Mouse (Mus musculus) MEL (cell line): Measurements from ENCODE around the gene Prps1l1. TPM values are rescaled to one million over a fixed set of nuclear protein-coding genes. Genes with fewer than 3 reads are reported as not detected.

ENCODE experiments used
- DNase-seq: peaks from one replicate; pipeline ENCODE4 v3.0.0; 2011; ENCODE audit warnings: low read depth, low spot score
- H3K27ac ChIP-seq: 2 replicates; pipeline ENCODE4 v1.5.1; 2012; ENCODE audit warnings: low read depth, mild to moderate bottlenecking, control low read depth, low read length, moderate library complexity; ENCODE audit not compliant: control insufficient read depth
- H3K27me3 ChIP-seq, 2 experiments: fragments of 150-350 bp in 1 of 2; sonication (generic) in 1 of 2; 2 replicates each; pipeline ENCODE4 v1.6.1; 2012; ENCODE audit warnings: low read length in 2 of 2, mild to moderate bottlenecking in 2 of 2, improper control_type of control experiment in 1 of 2, moderate library complexity in 1 of 2; ENCODE audit not compliant: insufficient read depth in 2 of 2, control insufficient read depth in 1 of 2
- H3K36me3 ChIP-seq, 2 experiments: 2 replicates each; pipeline ENCODE4 v1.6.1; 2012 to 2014; ENCODE audit warnings: low read length in 2 of 2, improper control_type of control experiment in 1 of 2, inconsistent platforms in 1 of 2, mild to moderate bottlenecking in 1 of 2; ENCODE audit not compliant: insufficient read depth in 2 of 2, control insufficient read depth in 1 of 2
- H3K4me1 ChIP-seq, 2 experiments: fragments of 150-350 bp in 1 of 2; sonication (generic) in 1 of 2; 2 replicates each; pipeline ENCODE4 v1.6.1; 2012; ENCODE audit warnings: low read length in 2 of 2, improper control_type of control experiment in 1 of 2, mild to moderate bottlenecking in 1 of 2; ENCODE audit not compliant: insufficient read depth in 2 of 2, control insufficient read depth in 1 of 2
- H3K4me3 ChIP-seq, 2 experiments: fragments of 150-350 bp in 1 of 2; sonication (generic) in 1 of 2; 2 replicates each; pipeline ENCODE4 v1.5.1; 2012; ENCODE audit warnings: low read depth in 2 of 2, low read length in 2 of 2, mild to moderate bottlenecking in 2 of 2, moderate library complexity in 2 of 2, control low read depth in 1 of 2, improper control_type of control experiment in 1 of 2; ENCODE audit not compliant: control insufficient read depth in 1 of 2, insufficient read depth in 1 of 2
- H3K79me2 ChIP-seq: 2 replicates; pipeline ENCODE4 v1.6.1; 2012; ENCODE audit warnings: mild to moderate bottlenecking, low read length, moderate library complexity; ENCODE audit not compliant: control insufficient read depth, poor library complexity, insufficient read depth
- H3K9ac ChIP-seq: 2 replicates; pipeline ENCODE4 v1.6.1; 2012; ENCODE audit warnings: low read depth, mild to moderate bottlenecking, control low read depth, low read length, moderate library complexity; ENCODE audit not compliant: control insufficient read depth, poor library complexity, severe bottlenecking
- H3K9me3 ChIP-seq: fragments of 150-350 bp; sonication (generic); replicated peaks from 2 replicates; pipeline ENCODE4 v1.6.1; 2012; ENCODE audit warnings: mild to moderate bottlenecking, low read length, improper control_type of control experiment, moderate library complexity; ENCODE audit not compliant: insufficient read depth
- BHLHE40 ChIP-seq: IDR thresholded peaks from 2 replicates; pipeline ENCODE4 v1.6.1; 2012; ENCODE audit warnings: low read depth, mild to moderate bottlenecking, inconsistent platforms, low read length, improper control_type of control experiment, borderline replicate concordance
- CHD2 ChIP-seq: IDR thresholded peaks from 2 replicates; pipeline ENCODE4 v1.6.1; 2011; ENCODE audit warnings: low read length, improper control_type of control experiment
- CTCF ChIP-seq, 3 experiments: IDR thresholded peaks in 2 of 3; conservative IDR thresholded peaks in 1 of 3; 2 replicates each; pipeline ENCODE4 v1.5.1; 2011 to 2012; ENCODE audit warnings: low read length in 3 of 3, low read depth in 2 of 3, mild to moderate bottlenecking in 2 of 3, improper control_type of control experiment in 1 of 3, inconsistent platforms in 1 of 3, mixed read lengths in 1 of 3, moderate library complexity in 1 of 3; ENCODE audit not compliant: control insufficient read depth in 1 of 3, insufficient read depth in 1 of 3, poor library complexity in 1 of 3, severe bottlenecking in 1 of 3
- E2F4 ChIP-seq: IDR thresholded peaks from 2 replicates; pipeline ENCODE4 v1.6.1; 2011; ENCODE audit warnings: low read depth, low read length, improper control_type of control experiment, borderline replicate concordance
- ELF1 ChIP-seq: IDR thresholded peaks from 2 replicates; pipeline ENCODE4 v1.6.1; 2014; ENCODE audit warnings: low read depth, mild to moderate bottlenecking, inconsistent platforms, low read length, improper control_type of control experiment, moderate library complexity
- EP300 ChIP-seq, 2 experiments: IDR thresholded peaks; 2 replicates each; pipeline ENCODE4 v1.6.1; 2011; ENCODE audit warnings: improper control_type of control experiment in 2 of 2, low read length in 2 of 2, low read depth in 1 of 2, mild to moderate bottlenecking in 1 of 2
- ETS1 ChIP-seq: IDR thresholded peaks from 2 replicates; pipeline ENCODE4 v1.6.1; 2012; ENCODE audit warnings: low read depth, mild to moderate bottlenecking, inconsistent platforms, low read length, improper control_type of control experiment, moderate library complexity
- HCFC1 ChIP-seq: IDR thresholded peaks from 2 replicates; pipeline ENCODE4 v1.6.1; 2012; ENCODE audit warnings: low read depth, mild to moderate bottlenecking, inconsistent platforms, low read length, improper control_type of control experiment, moderate library complexity
- JUND ChIP-seq: IDR thresholded peaks from 2 replicates; pipeline ENCODE4 v1.6.1; 2011; ENCODE audit warnings: low read depth, mild to moderate bottlenecking, improper control_type of control experiment, low read length
- KAT2A ChIP-seq: conservative IDR thresholded peaks from 2 replicates; pipeline ENCODE4 v1.6.1; 2012; ENCODE audit warnings: low read depth, low read length, improper control_type of control experiment, inconsistent platforms
- MAFK ChIP-seq: IDR thresholded peaks from 2 replicates; pipeline ENCODE4 v1.6.1; 2011; ENCODE audit warnings: low read depth, mild to moderate bottlenecking, low read length, improper control_type of control experiment, borderline replicate concordance
- MAX ChIP-seq: IDR thresholded peaks from 2 replicates; pipeline ENCODE4 v1.6.1; 2011; ENCODE audit warnings: low read length, improper control_type of control experiment
- MEF2A ChIP-seq: IDR thresholded peaks from 2 replicates; pipeline ENCODE4 v1.6.1; 2014; ENCODE audit warnings: low read depth, mild to moderate bottlenecking, inconsistent platforms, low read length, improper control_type of control experiment; ENCODE audit not compliant: poor library complexity, insufficient replicate concordance, severe bottlenecking; ENCODE audit errors: extremely low read depth
- MXI1 ChIP-seq: IDR thresholded peaks from 2 replicates; pipeline ENCODE4 v1.6.1; 2011; ENCODE audit warnings: mild to moderate bottlenecking, low read depth, low read length, improper control_type of control experiment
- MYB ChIP-seq: IDR thresholded peaks from 2 replicates; pipeline ENCODE4 v1.6.1; 2011; ENCODE audit warnings: mild to moderate bottlenecking, low read depth, low read length, improper control_type of control experiment
- MYC ChIP-seq: IDR thresholded peaks from 2 replicates; pipeline ENCODE4 v1.6.1; 2011; ENCODE audit warnings: low read depth, mild to moderate bottlenecking, low read length, improper control_type of control experiment, moderate library complexity
- POLR2AphosphoS2 ChIP-seq: IDR thresholded peaks from 2 replicates; pipeline ENCODE4 v1.6.1; 2011; ENCODE audit warnings: low read length, improper control_type of control experiment
- RAD21 ChIP-seq: IDR thresholded peaks from 2 replicates; pipeline ENCODE4 v1.6.1; 2011; ENCODE audit warnings: mild to moderate bottlenecking, low read depth, low read length, improper control_type of control experiment
- RCOR1 ChIP-seq: IDR thresholded peaks from 2 replicates; pipeline ENCODE4 v1.6.1; 2012; ENCODE audit warnings: low read depth, mild to moderate bottlenecking, inconsistent platforms, low read length, improper control_type of control experiment
- SIN3A ChIP-seq: IDR thresholded peaks from 2 replicates; pipeline ENCODE4 v1.6.1; 2012; ENCODE audit warnings: low read length, improper control_type of control experiment, inconsistent platforms
- SMC3 ChIP-seq: IDR thresholded peaks from 2 replicates; pipeline ENCODE4 v1.6.1; 2011; ENCODE audit warnings: low read depth, low read length, improper control_type of control experiment
- UBTF ChIP-seq: IDR thresholded peaks from 2 replicates; pipeline ENCODE4 v1.6.1; 2012; ENCODE audit warnings: low read depth, mild to moderate bottlenecking, inconsistent platforms, low read length, improper control_type of control experiment, moderate library complexity, borderline replicate concordance; ENCODE audit not compliant: insufficient read depth
- USF1 ChIP-seq: IDR thresholded peaks from 2 replicates; pipeline ENCODE4 v1.6.1; 2014; ENCODE audit warnings: low read depth, mild to moderate bottlenecking, inconsistent platforms, low read length, improper control_type of control experiment, moderate library complexity
- ZKSCAN1 ChIP-seq: IDR thresholded peaks from 2 replicates; pipeline ENCODE4 v1.6.1; 2012; ENCODE audit warnings: low read depth, mild to moderate bottlenecking, inconsistent platforms, low read length, improper control_type of control experiment, moderate library complexity
- ZMIZ1 ChIP-seq: IDR thresholded peaks from 2 replicates; pipeline ENCODE4 v1.6.1; 2012; ENCODE audit warnings: low read depth, mild to moderate bottlenecking, inconsistent platforms, low read length, improper control_type of control experiment, moderate library complexity
- polyA plus RNA-seq, 2 experiments: library from polyadenylated mRNA; stranded (reverse) in 1 of 2; unstranded in 1 of 2; fragments of >175 nt in 1 of 2; fragments of >200 nt in 1 of 2; gene quantifications; 2 replicates each; pipeline versions ENCODE4 v1.2.1 to v1.2.4; 2012; ENCODE audit warnings: low replicate concordance in 2 of 2, low read depth in 1 of 2; ENCODE audit not compliant: insufficient read length in 2 of 2, insufficient read depth in 1 of 2, missing spikeins in 1 of 2
- total RNA-seq: library from RNA; depleted of rRNA; stranded (reverse); fragments of 300-350 nt; gene quantifications from 2 replicates; pipeline ENCODE4 v1.2.3, GENCODE M21; 2012

Prps1l1 gene
- total and polyA plus RNA-seq, 3 experiments = not detected

- H3K4me3 ChIP-seq = no peak overlapping the region
- no peak for DNase-seq
- H3K36me3 ChIP-seq = no peaks in the 10 kb centered on the region
- TF ChIP-seq MYB = no peak
- no peak for TF ChIP-seq MYC
- TF ChIP-seq MXI1 = no peak
- TF ChIP-seq RAD21 = no peak
- TF ChIP-seq MAFK = no peak
- TF ChIP-seq SIN3A = no peak
- TF ChIP-seq UBTF = no peak
- no peak for TF ChIP-seq MAX
- TF ChIP-seq E2F4 = no peak
- TF ChIP-seq SMC3 = no peak
- no peak for TF ChIP-seq ETS1
- no peak for TF ChIP-seq KAT2A
- no peak for TF ChIP-seq MEF2A
- no peak for TF ChIP-seq RCOR1
- no peak for TF ChIP-seq JUND
- TF ChIP-seq, all 39 proteins: peak for 0
- Histone ChIP-seq H3K9me3 (no peaks in the 10 kb centered on the region), H3K4me1 (no peaks in the 10 kb centered on the region), H3K79me2 (no peaks in the 10 kb centered on the region), H3K9ac (no peak overlapping the region), H3K27me3 (no peaks in the 10 kb centered on the region), H3K27ac (no peak overlapping the region)
These were observed 35.4 kb upstream of the Prps1l1 start for GRCm38 (mm10) chr12:34949066-34949706.

- Histone ChIP-seq H3K9me3 (no peaks in the 10 kb centered on the region), H3K79me2 (no peaks in the 10 kb centered on the region), H3K4me3 (no peak overlapping the region), H3K27ac (no peak overlapping the region), H3K9ac (no peak overlapping the region), H3K36me3 (no peaks in the 10 kb centered on the region), H3K4me1 (no peaks in the 10 kb centered on the region), H3K27me3 (no peaks in the 10 kb centered on the region)
- TF ChIP-seq CTCF (IDR thresholded peaks at IDR 0.05 in 2 of 3, conservative IDR thresholded peaks at IDR 0.05 in 1 of 3; ENCODE audit: control insufficient read depth in 1 of 3, insufficient read depth in 1 of 3, low read depth in 2 of 3, low read length in 3 of 3, poor library complexity in 1 of 3, severe bottlenecking in 1 of 3) (no peak), MYC (no peak), JUND (no peak), HCFC1 (no peak), MXI1 (no peak), USF1 (no peak), RAD21 (no peak), ELF1 (no peak), UBTF (no peak), ETS1 (no peak), E2F4 (no peak), MEF2A (no peak), MAFK (no peak), POLR2AphosphoS2 (no peak), MYB (no peak), CHD2 (no peak), EP300 (IDR thresholded peaks at IDR 0.05; ENCODE audit: low read depth in 1 of 2, low read length in 2 of 2) (no peak), ZKSCAN1 (no peak), ZMIZ1 (no peak), BHLHE40 (no peak)
- no peak for DNase-seq
These were observed 8.6 kb upstream of the Prps1l1 start for GRCm38 (mm10) chr12:34975991-34976390.
